Mouse (Mus musculus) B cell, adult 2 months (primary cell): ENCODE measurements around the gene Nav3.

Experiments used
- DNase-seq, 2 experiments: peaks; one replicate each; pipeline ENCODE4 v3.0.0; 2022

Gene Nav3

GRCm38 (mm10) chr10:109905649-109906412 is 550.2 kb downstream of the Nav3 start:
- DNase-seq: no peak

DNA sequence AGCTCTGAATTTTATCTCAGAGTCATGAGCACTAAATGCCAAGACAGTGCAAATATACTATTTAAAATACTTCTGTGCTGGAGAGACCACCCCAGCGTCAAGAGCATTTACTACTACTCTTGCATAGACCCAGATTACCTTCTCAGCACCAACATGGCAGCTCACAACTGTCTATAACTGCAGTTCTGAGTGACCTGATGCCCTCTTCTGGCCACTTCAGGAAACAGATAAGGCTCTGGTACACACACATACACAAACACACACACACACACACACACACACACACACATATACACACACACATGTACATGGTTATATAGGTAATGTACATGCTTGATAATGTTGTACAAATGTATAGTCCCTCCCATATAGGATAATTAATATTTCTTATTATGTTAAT is 551.2 kb downstream of the Nav3 start:
- no peak for DNase-seq

DNA sequence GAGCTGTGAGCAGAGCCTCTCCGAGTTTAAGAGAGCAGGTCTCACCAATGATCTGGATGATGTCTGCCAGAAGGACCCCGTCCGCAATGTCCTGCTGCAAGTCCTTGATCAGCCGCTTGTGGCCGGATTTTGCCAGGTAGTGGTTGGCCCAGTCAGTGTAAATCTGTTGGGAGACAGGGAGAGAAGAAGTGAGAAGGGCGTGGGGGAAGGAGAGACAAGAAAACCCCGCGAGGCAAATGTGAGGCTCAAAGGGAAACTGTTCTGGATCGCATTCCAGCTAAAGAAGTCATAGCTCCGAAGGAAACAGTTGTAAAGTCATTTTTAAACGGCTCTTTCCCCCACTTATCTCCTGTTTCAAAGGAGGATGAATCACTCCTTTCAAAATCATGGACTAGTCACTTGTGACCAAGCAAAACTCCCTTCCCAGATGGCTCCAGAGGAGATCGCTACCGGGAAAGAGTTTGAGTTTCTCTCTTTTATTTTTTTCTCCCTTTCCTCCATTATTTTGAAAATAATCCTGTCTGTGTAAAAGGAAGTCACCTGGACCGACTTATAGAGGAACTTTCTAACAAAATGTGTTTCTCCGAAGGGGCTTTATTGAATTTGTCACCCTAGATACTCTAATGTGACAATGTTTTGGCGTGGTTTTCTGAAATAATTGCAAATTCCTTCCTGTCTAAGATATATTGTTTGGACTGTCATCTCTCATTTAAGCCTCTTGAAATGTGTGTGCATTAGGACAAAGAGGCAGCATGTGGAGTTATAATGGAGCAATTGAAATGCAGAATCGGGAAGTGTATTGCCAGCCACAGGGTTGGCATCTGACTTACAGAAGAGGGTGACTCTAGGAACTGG is 552.1 kb downstream of the Nav3 start:
- DNase-seq: no peak

DNA sequence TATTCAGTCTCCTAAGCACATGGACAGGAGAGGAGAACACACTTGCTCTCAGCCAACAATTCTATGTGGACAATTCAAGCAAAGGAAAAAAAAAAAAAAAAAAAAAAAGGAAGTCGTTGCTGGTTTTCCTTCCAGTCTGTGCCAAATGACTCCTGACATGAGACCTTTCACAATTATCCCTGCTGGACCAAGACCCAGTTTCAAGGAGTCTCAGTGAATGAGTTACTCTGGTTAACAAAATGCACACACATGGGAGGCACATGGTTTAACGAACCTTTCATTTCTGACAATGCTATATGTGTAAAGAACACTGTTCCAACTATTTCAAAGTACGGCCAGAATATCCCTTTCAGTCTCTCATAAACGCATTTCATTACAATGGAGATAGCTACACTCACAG is 552.8 kb downstream of the Nav3 start:
- DNase-seq: no peak

DNA sequence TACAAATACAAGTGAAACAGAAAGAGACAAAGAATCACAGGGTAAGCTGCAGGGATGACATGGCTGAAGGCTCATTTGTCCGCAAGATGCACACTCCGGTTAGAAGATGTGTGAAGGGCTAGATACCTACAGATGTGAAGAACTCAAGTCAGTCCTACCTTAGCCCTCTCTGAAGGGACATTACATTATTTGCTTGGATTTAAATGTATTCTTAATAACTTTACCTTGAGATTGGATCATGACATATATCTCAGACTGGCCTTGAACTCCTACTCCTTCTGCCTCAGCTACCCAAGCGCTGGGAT is 566.9 kb downstream of the Nav3 start:
- no peak for DNase-seq

DNA sequence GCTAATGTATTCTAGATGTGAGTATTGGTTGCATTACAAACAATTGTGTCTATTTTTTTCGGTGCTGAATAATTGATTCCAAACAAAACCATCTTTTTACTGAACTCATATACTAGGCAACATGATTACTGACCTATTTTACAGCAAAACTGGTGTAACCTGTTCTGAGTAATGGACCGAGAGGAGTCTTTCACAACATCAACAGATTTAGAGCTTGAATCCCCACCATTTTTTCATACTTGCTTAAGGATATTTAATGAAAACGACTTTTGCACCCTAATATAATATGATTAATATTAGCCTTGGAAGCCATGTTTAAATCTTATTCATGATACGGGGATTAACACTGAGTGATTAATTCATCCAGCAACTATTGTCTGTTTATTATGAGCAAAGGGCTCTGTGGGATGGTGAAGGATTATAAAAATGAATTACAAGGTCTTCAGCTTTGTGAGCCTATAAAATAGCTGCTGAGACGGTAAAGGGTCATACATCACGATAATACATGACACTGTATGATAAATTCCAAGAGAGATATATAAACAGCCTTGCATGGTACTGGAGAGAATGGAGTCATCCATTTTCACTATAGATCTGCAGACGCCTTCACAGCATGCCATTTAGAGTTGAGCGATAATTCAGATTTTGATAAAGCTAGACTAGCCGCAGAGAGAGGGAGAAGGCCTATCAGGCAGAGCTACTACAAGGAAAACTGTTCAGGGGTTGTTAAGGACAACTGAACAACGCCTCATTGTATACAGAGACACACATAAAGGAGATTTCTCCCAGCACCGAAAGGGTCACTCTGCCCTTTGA is 567.4 kb downstream of the Nav3 start:
- DNase-seq: no peak

GRCm38 (mm10) chr10:109887160-109887559 is 568.8 kb downstream of the Nav3 start:
- DNase-seq: no peak

DNA sequence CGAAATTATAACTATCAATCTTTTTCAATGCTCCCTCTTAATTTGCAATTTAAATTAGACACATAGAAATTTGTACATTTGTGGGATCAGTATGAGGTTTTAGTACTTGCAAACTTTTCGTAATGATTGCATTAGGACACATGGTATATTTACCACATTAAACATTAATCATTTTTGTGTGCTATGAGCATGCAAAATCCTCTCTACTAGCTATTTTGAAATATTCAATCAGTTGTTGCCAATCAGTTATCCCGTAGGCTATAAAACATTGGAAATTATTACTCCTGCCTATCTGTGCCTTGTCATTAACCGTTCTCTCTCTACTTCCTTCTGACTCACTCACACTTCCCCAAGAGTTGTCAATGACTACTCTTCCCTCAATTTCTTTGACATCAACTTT is 579.9 kb downstream of the Nav3 start:
- DNase-seq: no peak

DNA sequence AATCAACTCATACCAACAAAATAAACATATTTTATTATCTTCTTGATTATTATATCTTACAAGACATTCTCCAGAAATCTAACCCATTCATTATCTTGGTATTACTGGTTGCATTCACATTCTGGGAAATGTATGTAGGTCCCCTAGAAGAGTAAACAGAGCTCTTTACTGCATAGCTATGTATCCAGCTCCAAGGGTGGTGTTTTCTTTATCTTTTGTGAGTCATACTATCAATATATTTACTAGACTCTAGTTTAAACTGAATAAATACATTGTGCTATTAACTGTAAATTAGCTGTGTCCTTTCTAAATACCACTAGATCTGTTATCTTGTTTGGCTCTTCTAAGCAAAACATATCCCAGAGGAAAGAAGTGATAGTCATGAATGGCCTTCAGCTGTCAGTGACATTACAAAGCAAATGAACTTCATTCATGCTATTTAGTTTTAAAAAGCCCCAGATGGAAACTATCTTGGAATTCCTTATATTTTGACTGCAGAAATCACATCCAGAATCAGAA is 580.6 kb downstream of the Nav3 start:
- DNase-seq: no peak

- no peak for DNase-seq
These were observed 581.2 kb downstream of the Nav3 start for GRCm38 (mm10) chr10:109874652-109875311.

GRCm38 (mm10) chr10:109866063-109866462 is 589.9 kb downstream of the Nav3 start:
- no peak for DNase-seq

DNA sequence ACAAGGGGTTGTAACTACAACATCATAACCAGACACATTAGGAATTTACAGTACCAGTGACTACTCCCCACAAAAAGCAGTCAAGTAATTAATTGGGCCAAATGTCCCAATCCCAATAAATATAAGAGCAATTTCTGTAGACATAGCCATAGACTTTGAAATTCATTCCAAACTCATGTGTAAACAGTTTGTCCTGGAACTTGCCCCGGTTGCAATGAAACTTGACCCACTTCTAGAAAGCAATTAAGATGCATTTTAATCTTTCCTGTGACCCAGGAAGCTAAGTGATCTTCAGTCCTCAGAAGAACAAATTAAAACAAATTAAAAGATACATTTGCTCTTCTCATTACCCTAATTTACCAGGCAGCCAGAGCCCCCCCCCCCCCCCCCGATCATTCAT is 590.6 kb downstream of the Nav3 start:
- no peak for DNase-seq

DNA sequence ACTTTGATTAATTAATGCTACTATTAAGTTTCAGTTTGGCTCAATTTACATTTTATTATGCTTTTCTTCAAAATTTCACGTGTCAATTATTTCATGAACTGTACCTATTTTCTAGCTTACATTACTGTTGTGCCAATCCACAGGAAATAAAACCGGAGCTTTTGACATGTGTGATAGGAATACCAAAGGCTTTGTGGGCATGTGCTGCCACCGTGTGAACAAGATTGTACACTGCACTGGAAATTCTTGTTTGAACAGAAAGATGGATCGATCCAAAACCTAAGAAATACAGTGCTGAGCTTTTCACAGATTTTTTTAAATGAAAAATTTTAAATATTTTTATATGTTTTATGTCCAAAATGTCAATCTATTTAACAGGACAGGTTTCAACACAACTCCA is 591.3 kb downstream of the Nav3 start:
- DNase-seq: no peak

DNA sequence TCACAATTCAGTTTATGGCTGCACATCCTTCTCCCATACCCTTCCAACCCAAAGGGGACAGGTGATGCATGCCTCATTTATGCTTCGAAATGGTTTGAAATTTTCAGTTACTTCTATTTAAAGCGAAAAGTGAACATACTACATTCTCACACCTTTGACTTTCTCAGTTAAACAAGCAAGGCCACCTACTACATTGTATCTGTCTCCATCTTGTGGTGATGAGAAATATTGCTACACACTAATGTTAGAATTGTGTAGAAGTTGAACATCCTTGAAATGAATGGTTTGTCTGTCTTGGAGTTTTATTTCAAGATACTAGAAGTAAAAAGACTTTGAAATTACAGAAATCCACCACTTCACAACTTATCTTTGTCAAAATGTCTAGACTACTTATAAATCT is 594.7 kb downstream of the Nav3 start:
- no peak for DNase-seq

- no peak for DNase-seq
These were observed 597.4 kb downstream of the Nav3 start for GRCm38 (mm10) chr10:109858568-109858967.

- no peak for DNase-seq
These were observed 603.6 kb downstream of the Nav3 start for GRCm38 (mm10) chr10:109852392-109852791.

DNA sequence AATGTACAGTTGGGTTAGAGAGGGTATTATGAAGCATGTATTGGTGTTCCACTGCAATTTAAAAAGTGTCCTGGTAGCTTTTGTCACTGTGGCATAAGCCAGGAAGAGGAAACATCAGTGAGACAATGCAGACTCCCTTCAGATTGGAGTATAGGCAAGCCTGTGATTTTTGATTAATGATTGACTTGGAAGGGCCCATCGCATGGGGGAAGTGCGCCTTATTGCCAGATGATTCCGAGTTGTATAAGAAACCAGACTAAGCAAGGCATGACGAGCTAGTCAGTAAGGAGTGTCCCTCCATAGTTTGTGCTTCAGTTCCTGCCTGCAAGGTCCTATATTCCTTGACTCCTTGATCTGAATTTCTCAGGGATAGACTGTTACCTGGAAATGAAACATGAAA is 608.4 kb downstream of the Nav3 start:
- DNase-seq: no peak

GRCm38 (mm10) chr10:109843661-109844060 is 612.3 kb downstream of the Nav3 start:
- no peak for DNase-seq

DNA sequence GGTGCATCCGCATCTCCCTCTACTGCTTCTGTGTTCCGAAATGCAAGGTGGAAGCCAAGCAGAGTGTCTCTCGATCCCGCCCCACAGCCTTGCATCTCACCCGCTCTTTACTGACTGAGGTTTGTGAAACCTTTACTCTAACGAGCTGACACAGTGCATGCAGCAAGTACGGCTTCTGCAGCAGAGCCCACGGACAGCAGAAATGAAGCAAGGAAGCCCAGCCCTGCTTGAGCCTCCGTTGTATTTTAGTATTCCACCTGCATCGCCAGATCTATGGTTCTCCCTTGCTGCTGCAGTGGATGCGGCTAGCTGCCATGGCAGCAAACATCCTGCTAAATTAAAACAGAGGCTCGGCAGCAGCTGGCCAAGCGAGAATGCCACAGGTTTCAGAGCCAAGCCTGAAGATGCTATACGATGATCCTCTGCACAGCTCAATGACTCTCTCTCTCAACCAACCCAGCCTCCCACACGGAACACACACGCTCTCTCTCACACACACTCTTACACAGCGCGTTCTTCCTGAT is 623.2 kb downstream of the Nav3 start:
- no peak for DNase-seq

DNA sequence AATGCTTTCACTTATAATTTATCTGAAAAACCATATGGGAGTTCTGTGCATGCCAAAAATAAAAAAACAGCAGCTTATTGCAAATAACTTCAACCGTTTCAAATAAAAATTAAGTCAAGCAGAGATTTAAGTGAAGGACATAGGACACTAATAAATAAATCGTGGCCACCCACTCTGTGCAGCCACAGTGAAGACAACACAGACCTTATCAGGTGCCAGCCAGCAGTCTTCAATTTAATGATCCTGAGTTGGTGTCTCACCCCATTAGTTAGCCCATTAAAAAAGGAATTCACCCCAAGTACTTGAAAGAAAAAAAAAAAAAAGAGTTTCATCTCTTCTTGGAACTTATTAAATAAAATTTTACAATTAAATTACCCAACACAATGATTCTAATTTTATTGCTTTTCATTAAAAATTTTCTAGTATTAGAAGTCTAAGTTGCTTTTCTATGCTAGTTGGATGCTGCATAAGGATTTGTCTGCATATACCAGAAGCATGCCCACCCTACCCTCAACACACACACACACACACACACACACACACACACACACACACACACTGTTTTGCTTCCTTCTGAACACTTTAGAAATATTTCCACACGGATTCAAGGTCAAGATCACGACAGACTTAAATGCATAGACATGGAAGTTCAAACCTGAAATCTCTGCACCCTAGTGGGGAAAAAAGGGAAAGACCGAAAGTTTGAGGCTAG is 649.1 kb downstream of the Nav3 start:
- no peak for DNase-seq

DNA sequence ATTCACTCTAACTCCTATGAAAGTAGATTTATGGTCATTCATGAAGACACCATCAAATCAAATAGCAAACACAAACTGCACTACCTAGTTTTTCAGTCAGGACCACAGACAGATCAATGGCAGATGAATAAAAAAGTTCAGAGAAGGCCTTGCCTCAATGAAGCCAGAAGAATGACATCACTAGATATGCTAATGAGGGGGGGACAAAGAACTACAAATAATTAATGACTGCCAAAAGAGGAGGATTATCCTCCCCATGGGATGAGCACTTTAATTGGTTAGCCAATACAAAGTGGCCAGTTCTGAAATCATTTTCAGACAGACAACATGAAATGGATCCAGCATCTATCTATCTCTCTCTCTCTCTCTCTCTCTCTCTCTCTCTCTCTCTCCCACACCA is 652.6 kb downstream of the Nav3 start:
- no peak for DNase-seq

DNA sequence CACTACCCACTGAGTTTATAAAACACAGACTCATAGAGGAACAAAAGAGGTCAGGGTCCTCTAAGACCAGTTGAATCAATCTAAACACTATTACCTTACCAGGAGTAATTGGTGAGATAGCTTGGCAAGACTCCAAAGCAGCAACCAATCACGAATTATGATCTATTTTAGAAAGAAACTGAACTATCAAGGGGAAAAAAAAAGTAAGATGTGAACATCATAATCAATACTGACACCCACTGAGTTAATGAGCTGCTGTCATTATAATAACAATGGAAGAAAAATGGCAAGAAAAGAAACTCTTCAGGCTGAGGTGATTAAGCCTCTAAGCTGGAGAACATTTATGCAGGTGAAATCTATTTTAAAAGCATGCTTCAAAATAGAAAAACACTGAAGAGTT is 653.8 kb downstream of the Nav3 start:
- DNase-seq: no peak
